Mouse (Mus musculus) gastrocnemius, postnatal 4 days (tissue): ENCODE measurements around the gene Ppp1r3a. TPM values are rescaled to one million over a fixed set of nuclear protein-coding genes. Genes with fewer than 3 reads are reported as not detected.

Experiments
- total RNA-seq, 2 experiments: library from RNA; stranded (reverse); gene quantifications; 2 replicates each; pipeline ENCODE4 v1.2.3; 2021

The Ppp1r3a gene
- total RNA-seq, 2 experiments from 2014 or later, result 97.2 to 114 TPM

Other genes with a start within 250 kb of the Ppp1r3a start
- 1 to 10 TPM; 4.8 to 5.6 TPM for gene Foxp2, start 146.1 kb upstream of the Ppp1r3a start, total RNA-seq